Mouse (Mus musculus): ENCODE results near the gene Eme2. TPM values are rescaled to one million over a fixed set of nuclear protein-coding genes. Genes with fewer than 3 reads are reported as not detected.

Gene Eme2
- polyA plus RNA-seq, 1 experiment = 1.7 TPM

DNA sequence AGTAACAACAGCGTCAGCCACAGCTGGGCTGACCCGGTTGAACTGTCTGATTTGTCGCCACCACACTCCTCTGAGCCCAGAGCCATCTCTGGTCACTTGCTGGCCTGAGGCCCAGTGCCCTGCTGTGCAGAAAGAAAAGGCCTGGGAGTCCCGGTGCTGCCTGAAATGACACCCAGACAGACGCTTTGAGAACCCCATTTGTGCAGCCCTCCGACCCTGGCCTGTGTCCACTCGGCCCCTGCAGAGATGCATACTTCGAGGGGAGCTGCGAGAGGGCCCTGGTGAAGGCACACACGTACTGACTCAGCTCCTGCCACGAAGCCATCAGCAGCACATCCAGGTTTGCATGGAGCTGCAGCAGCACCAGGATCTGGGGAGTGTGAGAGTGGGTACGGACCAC lies 2.1 kb downstream of the Eme2 start:
- peak overlapping the region; percentile 1 for H3K4me3 ChIP-seq (replicated peaks)
- TF ChIP-seq GATA1 (IDR thresholded peaks at IDR 0.05; ENCODE audit: low read length) (no peak), TAL1 (IDR thresholded peaks at IDR 0.05; ENCODE audit: low read length) (no peak)
- no peaks in the 10 kb centered on the region for H3K27me3 ChIP-seq (ENCODE audit: control insufficient read depth)
- no peaks in the 10 kb centered on the region for H3K9me3 ChIP-seq (ENCODE audit: control insufficient read depth, low read length)
- H3K4me1 ChIP-seq (ENCODE audit: control insufficient read depth) = peaks cover 78% of the 10 kb centered on the region
- peaks cover 81% of the 10 kb centered on the region for H3K36me3 ChIP-seq (ENCODE audit: control insufficient read depth)

- TF ChIP-seq GATA1 (IDR thresholded peaks at IDR 0.05; ENCODE audit: low read length) = no peak
- TF ChIP-seq TAL1 (IDR thresholded peaks at IDR 0.05; ENCODE audit: low read length) = no peak
- Histone ChIP-seq H3K36me3 (ENCODE audit: control insufficient read depth) (peaks cover 72% of the 10 kb centered on the region), H3K9me3 (ENCODE audit: control insufficient read depth, low read length) (no peaks in the 10 kb centered on the region), H3K4me1 (ENCODE audit: control insufficient read depth) (peaks cover 72% of the 10 kb centered on the region), H3K27me3 (ENCODE audit: control insufficient read depth) (no peaks in the 10 kb centered on the region), H3K4me3 (replicated peaks) (no peak overlapping the region)
Observed at GRCm38 (mm10) chr17:24891321-24891720, 3.6 kb downstream of the Eme2 start.

GRCm38 (mm10) chr17:24890151-24891092 lies 4.5 kb downstream of the Eme2 start:
- H3K9me3 ChIP-seq (ENCODE audit: control insufficient read depth, low read length) = no peaks in the 10 kb centered on the region
- no peaks in the 10 kb centered on the region for H3K27me3 ChIP-seq (ENCODE audit: control insufficient read depth)
- peaks cover 70% of the 10 kb centered on the region for H3K4me1 ChIP-seq (ENCODE audit: control insufficient read depth)
- no peak for TF ChIP-seq GATA1 (IDR thresholded peaks at IDR 0.05; ENCODE audit: low read length)
- no peak for TF ChIP-seq TAL1 (IDR thresholded peaks at IDR 0.05; ENCODE audit: low read length)
- H3K4me3 ChIP-seq (replicated peaks) = peak overlapping the region; percentile 17
- peaks cover 73% of the 10 kb centered on the region for H3K36me3 ChIP-seq (ENCODE audit: control insufficient read depth)

DNA sequence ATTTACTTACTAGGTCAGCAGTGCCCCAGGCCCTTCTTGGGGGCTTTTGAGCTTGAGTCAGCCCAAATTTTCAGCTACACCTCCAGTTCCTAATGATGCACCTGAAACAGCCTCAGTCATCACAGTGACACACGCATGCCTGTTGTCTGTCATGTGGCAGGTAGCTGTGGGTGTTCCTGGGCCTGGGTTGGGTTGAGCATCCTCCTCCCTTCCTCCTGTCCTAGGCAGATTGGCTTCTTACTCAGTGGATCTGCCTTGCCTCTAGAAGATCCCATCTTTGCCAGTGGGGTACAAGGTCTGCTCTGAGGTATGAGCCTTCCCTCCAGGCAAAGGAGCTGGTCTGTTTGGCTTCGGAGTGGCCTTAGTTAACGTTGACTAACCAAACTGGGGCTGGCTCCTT lies 6.0 kb downstream of the Eme2 start:
- no peaks in the 10 kb centered on the region for H3K9me3 ChIP-seq (ENCODE audit: control insufficient read depth, low read length)
- peak overlapping the region; percentile 23 for H3K4me3 ChIP-seq (replicated peaks)
- TF ChIP-seq GATA1 (IDR thresholded peaks at IDR 0.05; ENCODE audit: low read length) (no peak), TAL1 (IDR thresholded peaks at IDR 0.05; ENCODE audit: low read length) (no peak)
- no peaks in the 10 kb centered on the region for H3K27me3 ChIP-seq (ENCODE audit: control insufficient read depth)
- H3K36me3 ChIP-seq (ENCODE audit: control insufficient read depth) = peaks cover 82% of the 10 kb centered on the region
- peaks cover 72% of the 10 kb centered on the region for H3K4me1 ChIP-seq (ENCODE audit: control insufficient read depth)

DNA sequence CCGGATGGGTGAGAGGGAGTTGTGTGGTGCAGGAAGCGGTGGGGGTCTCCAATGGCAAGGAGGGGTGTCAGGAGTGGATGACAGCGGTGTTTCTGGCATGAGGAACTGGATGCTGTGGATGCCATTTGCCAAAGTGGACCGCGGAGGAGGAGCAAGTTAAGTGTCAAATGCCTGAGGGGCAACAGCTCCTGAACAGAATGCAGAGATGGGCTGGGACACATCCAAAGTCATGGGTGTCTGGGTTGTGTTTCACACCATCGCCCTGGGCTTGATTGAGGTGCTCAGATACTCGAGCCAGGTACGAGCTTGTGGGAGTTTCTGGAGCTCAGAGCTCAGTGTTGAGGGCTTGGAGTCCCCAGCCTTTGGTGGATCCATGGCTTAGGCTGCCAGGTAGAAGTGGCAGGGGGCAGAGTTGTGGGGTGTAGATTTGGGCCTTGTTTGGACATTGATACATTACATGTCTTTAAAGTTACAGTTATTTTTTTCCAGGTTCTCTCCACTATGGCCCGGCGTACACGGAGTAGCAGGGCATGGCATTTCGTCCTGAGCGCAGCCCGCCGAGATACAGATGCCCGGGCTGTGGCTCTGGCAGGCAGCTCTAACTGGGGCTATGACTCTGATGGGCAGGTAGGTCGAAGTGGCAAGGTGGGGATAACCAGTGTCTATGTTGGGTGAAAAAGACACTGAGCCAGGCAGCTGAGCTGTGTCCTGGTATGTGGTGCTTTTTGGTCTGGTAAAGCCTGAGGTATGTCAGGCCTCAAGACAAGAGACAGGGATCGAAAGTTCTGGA lies 7.4 kb downstream of the Eme2 start:
- H3K36me3 ChIP-seq (ENCODE audit: control insufficient read depth) = peaks cover 82% of the 10 kb centered on the region
- TF ChIP-seq TAL1 (IDR thresholded peaks at IDR 0.05; ENCODE audit: low read length) = no peak
- TF ChIP-seq GATA1 (IDR thresholded peaks at IDR 0.05; ENCODE audit: low read length) = no peak
- H3K4me1 ChIP-seq (ENCODE audit: control insufficient read depth) = peaks cover 68% of the 10 kb centered on the region
- no peaks in the 10 kb centered on the region for H3K9me3 ChIP-seq (ENCODE audit: control insufficient read depth, low read length)
- peak overlapping the region; percentile 90 for H3K4me3 ChIP-seq (replicated peaks)
- no peaks in the 10 kb centered on the region for H3K27me3 ChIP-seq (ENCODE audit: control insufficient read depth)

GRCm38 (mm10) chr17:24886932-24887271 lies 8.0 kb downstream of the Eme2 start:
- TF ChIP-seq GATA1 (IDR thresholded peaks at IDR 0.05; ENCODE audit: low read length) = no peak
- no peak for TF ChIP-seq TAL1 (IDR thresholded peaks at IDR 0.05; ENCODE audit: low read length)
- H3K27me3 ChIP-seq (ENCODE audit: control insufficient read depth) = no peaks in the 10 kb centered on the region
- H3K4me1 ChIP-seq (ENCODE audit: control insufficient read depth) = peaks cover 68% of the 10 kb centered on the region
- H3K36me3 ChIP-seq (ENCODE audit: control insufficient read depth) = peaks cover 82% of the 10 kb centered on the region
- no peaks in the 10 kb centered on the region for H3K9me3 ChIP-seq (ENCODE audit: control insufficient read depth, low read length)
- peak overlapping the region; percentile 90 for H3K4me3 ChIP-seq (replicated peaks)

DNA sequence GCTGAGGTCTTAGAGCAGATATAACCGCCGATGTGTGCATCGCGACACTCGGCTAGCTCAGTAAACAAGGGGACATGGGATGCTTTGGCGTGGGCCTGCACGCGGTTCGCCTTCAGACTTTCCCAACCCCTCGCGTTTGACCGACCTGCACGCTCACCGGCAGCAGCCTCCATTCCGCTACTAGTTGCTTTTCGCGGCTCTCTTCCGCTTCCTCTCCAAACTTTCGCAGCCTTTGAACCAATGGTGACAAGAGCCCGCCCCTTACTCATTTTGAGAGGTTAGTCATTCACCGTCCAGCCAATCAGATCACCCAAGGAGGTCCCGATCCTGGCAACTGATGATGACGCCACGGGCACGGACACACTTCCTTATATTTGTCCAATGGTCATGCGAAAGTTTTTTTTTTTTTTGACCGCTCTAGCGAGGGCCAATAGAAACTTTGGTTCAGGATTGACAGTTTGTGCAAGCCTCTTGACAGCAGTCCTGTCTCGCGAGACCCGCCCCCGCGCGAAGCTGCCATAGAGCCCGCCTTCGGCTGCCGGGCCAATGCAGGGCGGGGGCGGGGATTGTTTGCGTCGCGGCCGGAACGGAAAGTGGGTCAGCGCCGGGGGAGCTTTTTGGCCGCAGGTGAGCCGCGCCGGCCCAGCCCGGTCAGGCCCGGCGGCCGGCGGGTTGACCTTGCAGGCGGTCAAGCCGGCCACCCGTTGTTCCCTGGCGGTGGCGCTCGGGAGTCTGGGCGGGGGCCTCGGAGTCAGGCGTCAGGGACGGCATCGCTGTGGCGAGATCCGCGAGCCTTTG lies 8.6 kb downstream of the Eme2 start, which contains the start of the genes Nubp2 and Spsb3:
TSS of gene Nubp2 (minus strand) at position 216 of the 798 bp plus-strand sequence.
TSS of gene Spsb3 (plus strand) at position 510 of the 798 bp plus-strand sequence.
- Histone ChIP-seq H3K4me1 (ENCODE audit: control insufficient read depth) (peaks cover 71% of the 10 kb centered on the region), H3K9me3 (ENCODE audit: control insufficient read depth, low read length) (no peaks in the 10 kb centered on the region), H3K36me3 (ENCODE audit: control insufficient read depth) (peaks cover 82% of the 10 kb centered on the region), H3K27me3 (ENCODE audit: control insufficient read depth) (no peaks in the 10 kb centered on the region), H3K4me3 (replicated peaks) (peak within 1 kb of the TSS; percentile 90)
- TF ChIP-seq GATA1 (IDR thresholded peaks at IDR 0.05; ENCODE audit: low read length) (no peak), TAL1 (IDR thresholded peaks at IDR 0.05; ENCODE audit: low read length) (no peak)

DNA sequence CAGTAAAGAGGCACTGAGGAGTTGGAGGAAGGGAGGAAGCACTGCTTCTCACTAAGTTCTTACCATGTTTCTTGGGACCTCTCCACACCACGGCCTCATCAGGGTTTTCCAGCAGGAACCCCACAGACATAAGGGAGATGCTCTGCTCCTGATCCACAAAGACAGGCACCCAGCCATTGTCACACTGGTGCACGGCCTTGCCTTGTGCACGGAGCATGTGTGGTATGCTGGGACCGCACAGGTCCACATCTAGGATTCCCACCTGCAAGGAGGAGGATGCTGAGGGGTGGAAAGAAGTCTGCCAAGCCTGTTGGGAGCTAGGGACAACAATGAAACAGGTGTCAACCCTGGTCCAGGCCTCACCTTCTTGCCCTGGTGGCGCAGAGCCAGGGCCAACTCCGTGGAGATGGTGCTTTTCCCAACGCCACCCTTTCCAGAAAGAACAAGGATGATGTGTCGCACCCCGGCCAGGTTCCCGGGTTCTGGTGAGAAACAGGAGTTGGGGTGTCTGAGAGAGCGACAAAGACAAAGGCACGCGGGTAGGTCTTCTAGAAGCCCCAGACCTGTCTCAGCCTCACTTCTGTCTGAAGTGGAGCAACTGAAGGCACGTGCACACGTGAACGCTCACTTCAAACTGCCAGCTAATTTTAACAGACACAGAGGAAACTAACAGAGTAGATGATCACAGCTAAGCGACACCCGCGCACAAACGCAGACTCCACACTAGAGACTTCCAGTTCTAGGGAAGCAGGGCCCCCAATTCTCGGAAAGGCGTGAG lies 9.3 kb downstream of the Eme2 start:
- no peaks in the 10 kb centered on the region for H3K27me3 ChIP-seq (ENCODE audit: control insufficient read depth)
- TF ChIP-seq TAL1 (IDR thresholded peaks at IDR 0.05; ENCODE audit: low read length) = no peak
- no peak for TF ChIP-seq GATA1 (IDR thresholded peaks at IDR 0.05; ENCODE audit: low read length)
- peaks cover 67% of the 10 kb centered on the region for H3K4me1 ChIP-seq (ENCODE audit: control insufficient read depth)
- peak overlapping the region; percentile 90 for H3K4me3 ChIP-seq (replicated peaks)
- peaks cover 82% of the 10 kb centered on the region for H3K36me3 ChIP-seq (ENCODE audit: control insufficient read depth)
- no peaks in the 10 kb centered on the region for H3K9me3 ChIP-seq (ENCODE audit: control insufficient read depth, low read length)

Data from erythroblast, embryonic 14.5 days (primary cell).